Mouse (Mus musculus) left cerebral cortex, adult 8-10 months (tissue): Measurements from ENCODE around the gene Arhgef3. TPM values are rescaled to one million over a fixed set of nuclear protein-coding genes. Genes with fewer than 3 reads are reported as not detected.
"Not testable (repeated sequence)": the region's sequence is repeated elsewhere in the genome, so short reads cannot be mapped to it uniquely, and the experiment has no call there.

Experiments used
- DNase-seq, 2 experiments: peaks; one replicate each; pipeline ENCODE4 v3.0.0; 2022; ENCODE audit warnings: low spot score in 2 of 2
- total RNA-seq, 4 experiments: library from RNA; stranded (reverse); gene quantifications; 2 replicates each; pipeline ENCODE4 v1.2.4; 2022

Arhgef3 gene
- total RNA-seq, 4 experiments from 2014 or later = 61.6 to 75.8 (median 72.8) TPM

DNA sequence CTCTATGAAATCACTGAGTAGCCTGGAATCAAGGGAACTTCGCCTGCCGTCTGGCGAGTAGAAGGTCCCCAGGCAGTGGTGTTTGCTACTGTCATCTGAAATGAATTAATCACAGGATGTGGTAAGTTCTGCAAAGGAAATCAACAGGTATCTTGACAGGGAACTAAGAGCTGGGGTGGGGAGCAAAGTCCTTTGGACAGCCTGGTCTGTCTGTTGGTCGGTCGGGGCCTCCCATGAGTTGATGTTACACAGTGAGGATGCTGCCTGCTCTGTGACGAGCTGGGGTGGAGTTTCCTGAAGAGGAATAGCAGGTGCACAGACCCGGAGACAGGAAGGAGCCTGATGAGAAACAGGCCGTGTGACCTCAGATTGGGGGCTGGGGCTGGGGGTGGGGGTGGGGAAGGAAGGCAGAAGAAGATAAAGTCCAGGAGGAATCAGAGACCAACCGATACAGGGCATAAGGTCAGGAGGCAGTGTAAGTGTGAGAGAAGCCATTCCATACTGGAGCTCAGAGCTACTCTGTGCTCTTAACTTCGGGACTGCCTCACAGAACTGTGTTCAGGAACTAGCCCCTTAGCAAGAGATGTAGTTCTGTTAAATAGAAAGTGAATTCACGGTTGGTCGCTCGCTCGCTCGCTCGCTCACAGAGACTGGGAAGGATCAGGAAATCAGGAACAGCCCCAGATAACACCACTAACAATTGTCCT, 114.9 kb downstream of the Arhgef3 start:
- DNase-seq = no peak

DNA sequence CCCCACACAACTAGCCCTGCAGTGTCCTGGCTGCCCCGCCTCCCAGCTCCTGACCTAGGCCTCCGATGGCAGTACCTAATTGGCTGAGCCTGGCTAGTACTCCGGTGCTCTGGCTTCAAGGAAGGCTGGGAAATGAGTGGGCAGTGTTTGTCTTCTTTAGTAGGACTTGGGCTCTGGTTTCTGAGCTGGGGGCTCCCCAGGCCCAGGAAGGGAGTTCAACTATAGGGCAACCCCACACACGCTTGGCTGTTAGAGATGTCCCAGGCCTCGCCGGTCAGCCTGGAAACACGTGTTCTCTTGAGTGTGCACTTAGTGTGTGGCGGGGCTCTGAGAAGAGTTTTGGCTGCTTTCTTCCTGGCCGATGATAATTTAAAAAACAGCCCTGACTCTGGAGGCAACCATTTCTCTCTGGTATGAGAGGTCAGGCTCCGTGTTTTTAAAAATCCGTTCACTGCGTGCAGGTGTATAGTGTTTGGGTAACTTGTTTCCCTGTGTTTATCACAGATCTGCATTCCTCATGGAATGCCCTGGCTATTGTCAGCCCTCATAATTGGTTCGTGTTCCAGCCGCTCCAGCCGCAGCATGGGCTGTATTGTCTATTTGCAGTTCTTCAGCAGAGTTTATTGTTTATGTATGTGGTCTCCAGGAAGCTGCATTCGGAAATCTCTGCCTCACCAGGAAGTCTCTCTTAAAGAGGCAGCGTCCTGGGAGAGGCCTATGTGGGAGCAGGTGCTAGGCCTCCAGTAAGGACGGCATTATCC, 115.7 kb downstream of the Arhgef3 start:
- DNase-seq = no peak

DNA sequence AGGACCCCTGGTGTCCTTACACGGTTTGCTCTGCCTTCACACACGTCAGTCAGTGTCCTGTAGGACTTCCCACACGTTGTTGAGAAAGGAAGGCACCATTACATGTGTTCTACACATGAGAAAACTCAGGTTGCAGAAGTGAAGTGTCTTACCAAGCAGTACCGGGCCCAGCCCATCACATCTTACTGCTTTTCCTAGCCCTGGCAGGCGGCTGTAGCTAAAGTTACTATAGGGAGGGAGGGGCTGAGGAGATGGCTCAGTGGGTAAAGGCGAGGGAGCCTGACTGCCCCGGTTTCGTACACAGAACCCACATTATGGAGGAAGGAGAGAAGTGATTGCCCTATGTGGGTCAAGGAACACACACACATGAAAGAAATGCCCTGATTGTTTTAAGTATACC, 116.8 kb downstream of the Arhgef3 start:
- DNase-seq = no peak

DNA sequence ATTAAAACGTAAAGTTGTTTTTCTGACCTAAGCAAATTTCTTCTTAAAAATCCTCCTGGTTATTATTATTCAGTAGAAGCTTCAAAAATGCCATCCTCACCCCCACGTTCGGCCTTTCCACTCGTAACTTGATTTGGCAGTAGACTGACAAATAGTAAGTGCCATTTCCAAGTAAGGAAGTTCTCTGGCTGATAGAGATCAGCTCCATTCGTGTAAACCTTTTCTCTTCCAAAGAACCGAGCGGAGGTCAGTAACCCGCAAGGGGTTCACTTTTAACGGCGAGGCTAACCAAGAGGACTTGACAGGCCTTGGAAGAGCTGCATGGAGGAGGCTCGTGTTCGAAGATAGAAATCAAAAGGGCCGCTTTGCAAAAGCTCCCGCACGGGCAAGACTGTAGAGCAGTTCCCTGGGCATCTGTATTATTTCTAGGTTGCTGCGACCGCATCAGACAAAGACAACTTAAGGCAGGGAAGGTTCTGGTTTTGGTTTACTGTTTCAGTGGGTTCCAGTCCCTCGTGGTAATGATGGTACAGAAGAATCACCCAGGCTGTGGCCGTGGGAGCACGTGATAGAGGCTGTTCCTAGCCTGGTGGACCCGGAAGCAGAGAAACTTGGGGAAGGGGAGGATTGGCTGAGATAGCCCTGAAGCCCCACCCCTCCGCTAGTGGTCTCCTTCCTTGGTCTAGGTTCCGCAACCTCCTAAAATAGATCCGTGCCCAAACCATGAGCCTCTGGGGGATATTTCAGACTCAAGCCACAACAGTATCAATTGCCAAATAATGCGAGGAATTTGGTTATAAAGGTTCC, 117.5 kb downstream of the Arhgef3 start:
- no peak for DNase-seq

DNA sequence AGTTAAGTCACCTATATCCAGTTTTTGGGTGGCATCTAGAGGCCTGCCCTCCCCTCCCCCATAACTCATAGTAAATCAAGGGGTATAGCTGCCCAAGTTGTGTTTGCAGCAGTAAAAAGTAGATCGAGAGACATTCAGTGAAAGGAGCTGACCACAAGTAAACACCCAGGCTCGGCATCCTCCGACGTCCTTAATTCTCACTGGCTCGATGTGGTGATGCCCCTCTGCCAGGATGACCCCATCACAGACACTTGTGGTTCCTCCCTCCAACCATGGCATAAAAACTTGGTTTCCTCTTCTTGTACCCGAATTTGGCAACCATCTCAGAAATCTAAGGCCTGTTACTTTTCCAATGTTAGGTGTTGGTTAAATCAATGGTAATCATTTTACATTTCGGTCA, 118.4 kb downstream of the Arhgef3 start:
- no peak for DNase-seq

DNA sequence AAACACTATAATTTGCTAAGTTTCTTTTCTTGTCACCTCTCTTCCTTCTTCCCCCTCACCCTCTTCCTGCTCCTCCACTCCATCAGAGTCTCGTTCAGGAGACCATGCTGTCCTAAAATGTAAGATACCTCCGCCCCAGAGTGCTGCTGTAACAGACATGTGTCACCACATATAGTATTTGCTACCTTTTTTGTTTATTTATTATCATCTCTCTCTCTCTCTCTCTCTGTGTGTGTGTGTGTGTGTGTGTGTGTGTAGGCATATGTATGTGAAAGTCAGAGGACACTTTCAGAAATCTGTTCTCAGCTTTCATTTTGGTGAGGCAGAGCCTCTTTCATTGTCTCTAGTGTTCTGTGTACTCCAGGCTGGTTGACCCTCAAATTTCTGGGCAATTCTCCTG, 119.0 kb downstream of the Arhgef3 start:
- DNase-seq = no peak

DNA sequence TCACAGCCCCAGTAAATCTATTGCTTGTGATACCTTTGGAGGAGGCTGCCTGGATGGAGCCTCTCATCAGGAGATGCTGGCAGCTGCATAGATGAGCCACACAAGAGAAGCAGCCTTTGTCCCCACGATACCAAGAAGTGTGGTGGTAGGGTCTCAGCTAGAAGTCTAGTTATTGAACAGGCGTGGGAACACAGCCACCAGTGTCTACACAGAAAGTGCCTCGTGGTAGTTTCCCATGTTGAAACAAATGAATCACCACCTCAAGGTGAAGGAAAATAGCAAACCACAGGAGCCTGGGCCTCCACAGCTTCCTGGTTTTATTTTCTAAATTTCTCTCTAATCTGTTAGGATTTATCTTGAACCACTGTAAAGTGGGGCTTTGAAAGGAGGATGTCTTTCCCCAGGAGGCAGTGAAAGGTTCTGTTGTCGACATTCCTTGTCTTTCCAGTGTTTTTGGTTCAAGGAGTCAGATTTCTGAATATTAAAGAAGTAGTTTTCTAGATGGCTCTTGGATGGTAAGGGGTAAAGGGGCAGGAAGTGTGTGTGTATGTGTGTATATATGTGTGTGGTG, 119.7 kb downstream of the Arhgef3 start:
- DNase-seq = no peak

DNA sequence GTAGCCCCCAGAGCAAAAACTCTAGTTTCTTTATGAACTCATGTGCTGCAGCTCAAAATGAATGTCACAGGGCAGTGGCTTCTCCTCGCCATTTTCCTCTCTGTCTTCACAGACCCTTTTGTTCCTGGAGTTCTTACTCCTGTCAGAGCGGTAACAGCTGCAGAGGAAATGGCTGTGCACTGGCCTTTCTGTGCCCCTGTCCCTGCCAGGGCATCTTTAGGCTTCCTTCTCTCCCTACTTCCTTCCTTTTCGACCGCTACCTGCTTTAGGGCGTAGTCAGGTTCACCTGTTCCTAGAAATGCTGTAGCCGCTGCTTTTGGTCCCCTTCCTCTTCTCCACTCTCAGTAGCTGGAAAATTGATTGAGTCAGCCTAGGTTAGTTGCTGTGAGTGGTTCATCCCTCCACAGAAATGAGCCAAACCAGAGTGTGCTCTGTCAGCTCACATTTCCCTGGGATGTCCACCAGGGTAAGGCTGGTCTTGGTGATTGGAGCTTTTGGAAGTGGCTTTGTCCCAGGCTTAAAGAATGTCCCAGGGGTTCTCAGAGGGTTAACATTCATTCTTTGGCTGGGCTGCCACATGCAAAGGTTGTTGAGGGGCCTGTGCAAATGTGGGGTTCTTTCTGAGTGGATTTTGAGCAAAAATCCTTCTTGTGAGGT, 121.3 kb downstream of the Arhgef3 start:
- no peak for DNase-seq

DNA sequence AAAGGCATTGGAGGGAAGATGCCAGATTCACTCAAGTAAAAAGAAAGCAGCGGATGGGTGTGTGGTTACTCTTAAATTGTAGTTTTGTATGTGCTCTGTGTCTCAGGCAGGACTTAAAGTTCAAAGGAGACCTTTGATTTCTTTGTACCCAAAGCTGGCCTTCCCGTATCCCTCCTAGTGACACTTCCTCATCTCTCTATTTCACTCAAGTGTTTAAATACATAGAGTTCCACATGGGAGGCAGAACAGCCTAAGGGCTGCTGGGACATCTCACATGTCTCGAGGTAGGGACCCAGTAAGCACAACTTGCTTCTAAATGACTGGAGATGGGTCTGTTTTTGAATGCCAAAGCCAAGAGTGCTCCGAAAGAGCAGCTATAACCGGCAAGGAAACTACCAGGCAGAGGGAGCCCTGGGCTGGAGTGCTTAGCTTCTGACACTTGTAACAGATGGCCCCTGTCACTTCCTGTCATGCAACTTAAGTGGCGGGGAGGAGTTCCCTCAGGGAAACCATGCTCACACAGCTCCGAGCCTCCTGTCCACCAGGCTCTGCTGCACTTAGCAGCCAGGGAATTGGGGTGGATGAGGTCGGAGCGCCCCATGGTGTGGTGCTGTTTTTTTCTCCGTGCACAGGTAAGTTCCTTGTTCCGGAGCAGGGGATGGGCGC, 123.0 kb downstream of the Arhgef3 start:
- no peak for DNase-seq

DNA sequence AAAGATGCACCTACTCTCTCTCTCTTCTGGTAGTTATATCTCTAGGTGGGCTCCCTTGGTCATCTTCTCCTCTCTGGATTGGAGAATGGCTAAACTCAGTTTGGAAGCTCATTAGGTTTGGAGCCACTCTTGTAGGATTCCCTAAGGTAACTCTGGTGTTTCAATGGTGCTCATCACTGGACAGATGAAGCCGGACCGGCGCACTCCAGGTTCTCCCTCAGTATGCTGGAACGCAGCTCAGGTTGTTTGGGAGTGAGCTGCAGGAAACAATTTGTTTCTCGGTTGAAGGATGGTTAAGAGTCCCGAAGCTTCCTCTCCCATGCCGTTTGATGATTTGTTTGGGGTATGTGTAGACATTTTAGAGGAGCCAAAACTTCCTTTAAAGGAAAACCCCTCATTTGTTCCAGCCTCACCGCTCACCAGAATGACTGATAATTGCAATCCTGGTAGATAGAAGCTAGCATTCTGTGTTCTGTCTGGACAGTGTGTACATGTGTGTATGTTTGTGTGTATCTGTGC, 124.0 kb downstream of the Arhgef3 start:
- no peak for DNase-seq

DNA sequence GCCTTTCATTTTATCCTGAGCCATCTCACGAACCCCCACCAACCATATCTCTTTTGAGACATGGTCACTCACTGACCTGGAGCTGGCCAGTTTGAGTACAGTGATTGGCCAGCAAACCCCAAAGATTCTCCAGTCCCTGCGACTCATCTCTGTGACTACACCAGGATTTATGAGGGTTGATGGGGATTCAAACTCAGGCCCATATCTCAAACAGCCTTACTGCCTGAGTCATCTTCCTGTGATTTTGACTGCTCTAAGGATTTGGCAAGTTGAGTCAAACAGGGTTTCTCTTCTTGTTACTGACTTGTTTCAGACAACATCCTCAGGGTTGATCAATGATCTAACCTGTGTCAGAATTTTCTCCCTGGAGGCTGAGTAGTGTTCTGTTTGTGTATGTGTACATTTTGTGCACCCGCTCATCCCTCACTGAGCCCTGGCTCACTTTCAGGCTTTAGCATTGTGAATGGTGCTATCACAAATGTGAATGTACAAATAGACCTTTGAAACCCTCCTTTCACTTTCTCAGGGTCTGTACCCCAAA, 124.9 kb downstream of the Arhgef3 start:
- DNase-seq = no peak

DNA sequence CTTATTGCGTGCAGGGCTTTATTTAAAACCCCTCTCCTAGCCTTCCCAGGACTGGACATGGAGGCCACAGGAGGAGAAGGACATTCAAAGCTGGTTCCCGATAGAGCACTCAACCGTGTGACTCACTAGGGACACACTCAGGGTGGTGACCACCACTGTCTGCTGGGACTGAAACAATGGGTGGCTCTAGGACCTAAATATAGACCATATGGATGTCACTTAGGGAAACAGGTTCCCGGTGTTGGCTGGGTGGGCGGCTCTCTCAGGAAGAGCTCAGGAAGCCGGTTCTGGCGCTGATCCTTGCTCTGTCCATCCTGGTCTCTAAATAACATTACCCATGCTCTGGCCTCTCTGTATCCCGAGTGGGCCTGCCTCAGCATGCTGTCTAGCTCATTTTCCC, 127.6 kb downstream of the Arhgef3 start:
- no peak for DNase-seq

DNA sequence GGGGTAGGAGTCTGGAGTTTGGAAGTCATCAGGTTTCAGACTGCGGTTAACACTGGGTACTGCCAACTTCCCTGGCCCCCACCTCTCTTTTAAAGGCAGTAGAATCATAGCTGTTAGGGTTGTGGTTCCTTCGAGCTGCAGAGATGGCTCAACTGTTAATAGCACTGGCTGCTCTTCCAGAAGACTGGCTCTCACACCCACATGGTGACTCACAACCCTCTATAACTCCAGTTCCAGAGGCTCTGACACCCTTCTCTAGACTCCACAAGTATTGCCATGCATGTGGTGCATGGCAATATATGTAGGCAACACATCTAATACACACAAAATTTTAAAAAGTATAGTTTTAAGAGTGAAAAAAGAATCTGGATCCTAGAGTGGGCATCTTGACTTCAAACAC, 128.1 kb downstream of the Arhgef3 start:
- no peak for DNase-seq

DNA sequence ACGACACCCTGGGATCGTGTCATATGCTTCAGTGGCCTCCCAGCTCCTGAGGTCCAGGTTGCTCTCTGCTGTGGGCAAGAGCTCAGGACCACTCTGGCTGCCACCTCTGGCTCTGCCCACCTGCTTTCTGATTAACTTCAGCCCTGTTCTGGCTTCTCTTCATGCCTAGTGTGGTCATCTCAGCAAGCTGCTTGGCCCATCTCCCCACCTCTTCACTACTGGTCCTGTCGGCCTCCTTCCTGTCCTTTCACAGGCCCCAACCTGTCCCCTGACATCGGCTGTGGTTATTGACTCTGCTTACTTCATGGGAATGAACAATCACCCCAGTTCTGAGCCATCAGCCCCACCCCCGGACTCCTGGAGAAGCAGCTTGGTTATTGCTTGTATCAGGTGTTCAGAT, 128.9 kb downstream of the Arhgef3 start:
- no peak for DNase-seq

DNA sequence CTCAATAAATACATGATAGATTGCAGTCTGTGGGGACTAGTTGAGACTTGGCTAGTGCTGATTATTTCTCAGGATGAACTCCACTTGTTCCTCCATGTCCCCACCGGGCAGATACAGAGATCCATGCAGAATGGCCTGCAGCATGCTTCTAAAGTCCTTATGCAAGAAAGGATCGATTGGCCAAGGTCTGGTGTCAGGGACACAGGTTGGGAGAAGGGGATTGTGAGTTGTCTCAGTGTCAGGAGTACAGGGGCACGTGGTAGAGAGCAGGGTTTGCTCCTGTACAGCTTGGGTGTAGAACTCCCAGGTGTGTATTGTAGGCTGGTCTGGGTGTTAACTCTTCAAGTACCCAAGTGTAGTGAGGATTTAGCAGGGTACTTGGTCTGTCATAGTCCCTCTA, 130.2 kb downstream of the Arhgef3 start:
- no peak for DNase-seq

DNA sequence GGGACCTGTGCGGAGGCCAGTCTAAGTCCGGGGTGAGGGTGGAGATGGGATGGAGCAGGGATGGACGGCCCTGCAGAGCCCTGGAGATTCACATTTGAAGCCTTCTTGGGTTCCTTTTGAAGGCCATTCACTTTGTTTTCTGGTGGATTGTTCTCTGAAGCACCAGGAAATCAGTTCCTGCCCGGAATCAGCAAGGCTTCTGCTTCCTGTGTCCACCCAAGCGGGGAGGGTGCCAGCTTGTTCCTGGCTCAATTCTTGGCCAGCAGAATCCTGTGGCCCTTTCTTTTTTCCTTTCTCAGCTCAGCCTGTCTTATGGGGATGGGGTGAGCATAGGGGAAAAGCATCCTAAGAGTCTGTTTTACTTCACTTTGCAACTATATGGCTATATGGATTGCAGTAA, 131.7 kb downstream of the Arhgef3 start:
- no peak for DNase-seq

DNA sequence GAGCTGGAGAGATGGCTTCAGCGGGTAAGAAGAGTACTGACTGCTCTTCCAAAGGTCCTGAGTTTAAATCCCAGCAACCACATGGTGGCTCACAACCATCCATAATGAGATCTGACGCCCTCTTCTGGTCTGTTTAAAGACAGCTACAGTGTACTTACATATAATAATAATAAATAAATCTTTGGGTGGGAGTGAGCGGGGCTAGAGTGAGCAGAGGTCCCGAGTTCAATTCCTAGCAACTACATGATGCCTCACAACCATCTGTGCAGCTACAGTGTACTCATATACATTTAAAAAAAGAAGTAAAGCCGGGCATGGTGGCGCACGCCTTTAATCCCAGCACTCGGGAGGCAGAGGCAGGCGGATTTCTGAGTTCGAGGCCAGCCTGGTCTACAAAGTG, 132.2 kb downstream of the Arhgef3 start:
- DNase-seq = not testable (repeated sequence)

DNA sequence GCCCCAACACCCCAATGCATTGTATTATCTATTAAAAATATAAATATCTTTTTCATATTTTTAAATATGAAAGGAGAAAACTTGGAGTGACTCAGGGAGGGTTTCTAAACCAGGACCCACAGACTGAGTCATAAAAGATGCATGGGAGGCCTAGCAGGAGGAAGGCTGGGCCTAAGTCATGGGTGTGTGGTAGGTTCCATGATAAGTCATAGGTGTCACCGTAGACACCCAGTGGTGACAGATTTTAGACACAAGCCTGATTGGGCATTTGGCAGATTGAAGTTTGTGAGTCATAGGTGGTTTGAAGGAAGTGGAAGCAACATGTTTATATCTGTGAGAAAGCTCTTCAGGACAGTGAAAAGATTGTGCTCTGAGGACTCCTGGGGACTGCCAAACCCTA, 134.4 kb downstream of the Arhgef3 start:
- no peak for DNase-seq

DNA sequence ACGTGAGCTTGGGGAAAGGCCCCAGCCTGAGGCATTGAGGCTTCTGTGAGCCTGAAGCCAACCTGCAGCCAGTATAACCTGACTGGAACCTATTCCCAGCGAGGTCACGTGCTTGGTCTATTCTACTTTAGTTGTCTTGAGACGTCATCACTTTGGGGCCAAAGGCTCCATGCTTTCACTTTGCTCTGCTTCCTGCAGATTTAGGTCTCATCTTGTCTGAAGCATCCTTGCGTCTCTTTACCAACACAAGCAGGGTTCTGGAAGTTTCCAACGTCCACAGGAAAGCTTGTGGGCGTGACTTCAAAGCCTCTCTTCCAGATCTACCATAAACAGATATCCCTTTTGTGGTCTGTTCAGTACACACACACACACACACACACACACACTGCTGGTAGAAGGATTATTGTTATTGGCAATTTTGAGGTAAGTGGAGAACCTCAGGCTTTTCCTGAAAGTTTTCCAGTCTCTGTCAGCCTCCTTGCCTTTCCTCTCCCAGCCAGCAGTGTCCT, 135.6 kb downstream of the Arhgef3 start:
- DNase-seq = no peak

DNA sequence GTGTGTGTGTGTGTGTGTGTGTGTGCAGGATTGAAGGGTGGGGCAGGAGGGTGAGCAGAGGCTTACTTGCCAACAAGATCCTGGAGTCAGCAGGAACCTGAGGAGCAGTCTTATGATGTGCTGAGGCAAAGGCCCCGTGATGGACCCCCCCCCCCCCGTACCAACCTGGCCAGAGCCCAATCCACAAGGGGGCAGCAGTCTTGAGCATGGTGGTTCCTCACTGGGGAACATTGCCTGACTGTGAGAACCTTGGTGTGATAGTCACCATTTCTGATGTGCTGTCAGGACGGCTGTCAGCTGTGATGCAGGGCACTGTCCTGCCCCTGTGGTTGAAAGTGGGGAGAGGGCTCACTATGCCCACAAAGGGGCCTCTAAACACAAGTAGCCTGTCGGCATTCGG, 138.7 kb downstream of the Arhgef3 start:
- no peak for DNase-seq
